Mouse (Mus musculus) kidney, adult 2 months (tissue): ENCODE results near the gene Plpp3.

Experiments used
- CTCF ChIP-seq: fragments of 200-500 bp; conservative IDR thresholded peaks from 2 replicates; pipeline ENCODE4 v1.5.1; 2011; ENCODE audit warnings: low read depth, mild to moderate bottlenecking, control low read depth, low read length, moderate library complexity, mixed read lengths; ENCODE audit not compliant: insufficient read depth, insufficient read length
- POLR2A ChIP-seq: fragments of 200-500 bp; IDR thresholded peaks from one replicate; pipeline ENCODE4 v1.6.1; 2011; ENCODE audit warnings: low read depth, low read length, control low read depth

GRCm38 (mm10) chr4:105107943-105108640 is 49.1 kb upstream of the Plpp3 start:
- TF ChIP-seq POLR2A (no peak), CTCF (no peak)
